Mouse (Mus musculus): ENCODE results near the gene Cfap44.

The Cfap44 gene

DNA sequence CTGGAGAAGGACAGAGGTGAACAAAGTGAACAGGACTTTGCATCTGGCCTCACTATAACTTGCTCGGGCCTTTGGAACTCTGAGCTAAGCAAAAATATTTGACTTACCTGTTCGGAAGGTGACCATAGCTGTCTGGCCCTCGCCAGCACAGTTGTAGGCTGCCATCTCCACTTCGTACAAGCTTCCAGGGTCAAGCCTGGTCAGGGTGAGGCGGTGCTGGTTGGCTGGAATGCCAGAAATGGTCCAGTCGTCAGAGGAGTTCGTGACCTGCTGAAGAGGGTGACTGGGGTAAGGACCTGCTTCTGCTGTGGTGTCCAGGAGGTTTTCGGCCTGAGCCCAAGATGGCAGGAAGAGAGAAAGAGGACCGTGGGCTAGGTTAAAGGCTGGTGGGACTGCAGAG is 98.1 kb downstream of the Cfap44 start:
- peaks cover under 1% of the 10 kb centered on the region for H3K4me1 ChIP-seq (replicated peaks; ENCODE audit: low read depth, low read length)
- H3K9me3 ChIP-seq (ENCODE audit: low read length) = no peaks in the 10 kb centered on the region
- H3K4me3 ChIP-seq (replicated peaks; ENCODE audit: low read length) = no peak overlapping the region
- no peaks in the 10 kb centered on the region for H3K36me3 ChIP-seq (ENCODE audit: insufficient read depth, low read length)
- TF ChIP-seq POU5F1 (IDR thresholded peaks at IDR 0.05; ENCODE audit: borderline replicate concordance, low read length) (no peak), CTCF (conservative IDR thresholded peaks at IDR 0.05; ENCODE audit: low read length) (no peak), NANOG (IDR thresholded peaks at IDR 0.05; ENCODE audit: borderline replicate concordance, low read length) (no peak)
- 0 out of 2 replicates have a peak, but pooled peaks cover 4% of the 10 kb centered on the region for H3K27me3 ChIP-seq (ENCODE audit: insufficient read depth, low read length)

DNA sequence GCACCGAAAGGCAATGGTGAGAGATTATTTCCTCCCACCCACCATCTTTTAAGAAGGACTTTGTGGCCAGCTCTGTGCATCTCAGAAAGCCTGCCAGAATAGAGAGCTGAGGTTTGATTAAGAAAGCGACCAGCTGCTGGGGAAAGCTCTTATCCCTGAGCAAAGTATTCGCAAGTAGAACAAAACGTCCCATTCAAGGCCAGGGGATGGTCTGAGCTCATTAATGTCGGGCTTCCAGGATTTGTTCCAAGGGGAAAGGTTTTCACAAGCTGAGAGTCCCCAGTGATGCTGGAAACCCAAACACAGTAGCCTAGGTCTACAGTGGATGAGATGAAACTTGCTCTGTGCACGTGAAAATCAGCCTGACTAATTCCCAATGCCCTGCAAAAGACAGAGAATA is 99.3 kb downstream of the Cfap44 start:
- H3K9me3 ChIP-seq (ENCODE audit: low read length) = no peaks in the 10 kb centered on the region
- H3K4me3 ChIP-seq (replicated peaks; ENCODE audit: low read length) = no peak overlapping the region
- no peaks in the 10 kb centered on the region for H3K4me1 ChIP-seq (replicated peaks; ENCODE audit: low read depth, low read length)
- TF ChIP-seq CTCF (conservative IDR thresholded peaks at IDR 0.05; ENCODE audit: low read length) (no peak), NANOG (IDR thresholded peaks at IDR 0.05; ENCODE audit: borderline replicate concordance, low read length) (no peak), POU5F1 (IDR thresholded peaks at IDR 0.05; ENCODE audit: borderline replicate concordance, low read length) (no peak)
- 0 out of 2 replicates have a peak, but pooled peaks cover 4% of the 10 kb centered on the region for H3K27me3 ChIP-seq (ENCODE audit: insufficient read depth, low read length)
- H3K36me3 ChIP-seq (ENCODE audit: insufficient read depth, low read length) = no peaks in the 10 kb centered on the region

DNA sequence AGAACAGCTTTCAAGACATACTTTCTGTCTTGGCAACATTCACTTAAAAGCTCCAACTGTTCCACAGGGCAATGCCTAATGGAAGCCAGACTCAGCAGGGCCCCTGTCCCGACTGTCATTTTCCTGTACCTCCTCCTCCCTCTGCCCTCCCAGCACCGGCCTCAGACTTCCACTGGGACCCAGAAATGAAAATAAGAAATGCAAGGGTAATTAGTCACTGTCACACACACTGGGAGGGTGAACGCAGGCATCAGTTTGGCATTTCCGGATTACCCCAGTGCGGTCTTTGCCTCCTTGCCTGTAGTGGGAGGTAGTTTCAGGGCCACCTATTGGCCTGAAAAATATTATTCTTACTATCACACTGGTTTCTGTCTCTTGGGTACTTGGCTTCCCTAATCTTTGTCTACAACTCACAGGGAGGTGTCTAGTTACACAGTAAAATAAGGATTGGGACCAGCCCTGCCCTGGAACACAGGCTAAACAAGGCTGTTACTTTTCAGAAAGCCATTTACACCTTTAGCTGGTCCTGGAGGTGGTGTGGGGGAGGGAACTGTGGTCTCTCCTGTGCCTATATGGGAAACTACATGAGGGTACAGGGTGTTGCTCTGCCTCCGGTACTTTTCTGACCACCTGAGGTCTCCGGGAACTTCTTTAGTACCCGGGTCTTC is 100.0 kb downstream of the Cfap44 start:
- no peak overlapping the region for H3K4me3 ChIP-seq (replicated peaks; ENCODE audit: low read length)
- no peaks in the 10 kb centered on the region for H3K36me3 ChIP-seq (ENCODE audit: insufficient read depth, low read length)
- H3K27me3 ChIP-seq (ENCODE audit: insufficient read depth, low read length) = no peaks in the 10 kb centered on the region
- no peaks in the 10 kb centered on the region for H3K9me3 ChIP-seq (ENCODE audit: low read length)
- no peak for TF ChIP-seq POU5F1 (IDR thresholded peaks at IDR 0.05; ENCODE audit: borderline replicate concordance, low read length)
- TF ChIP-seq NANOG (IDR thresholded peaks at IDR 0.05; ENCODE audit: borderline replicate concordance, low read length) = no peak
- no peak for TF ChIP-seq CTCF (conservative IDR thresholded peaks at IDR 0.05; ENCODE audit: low read length)
- H3K4me1 ChIP-seq (replicated peaks; ENCODE audit: low read depth, low read length) = no peaks in the 10 kb centered on the region

DNA sequence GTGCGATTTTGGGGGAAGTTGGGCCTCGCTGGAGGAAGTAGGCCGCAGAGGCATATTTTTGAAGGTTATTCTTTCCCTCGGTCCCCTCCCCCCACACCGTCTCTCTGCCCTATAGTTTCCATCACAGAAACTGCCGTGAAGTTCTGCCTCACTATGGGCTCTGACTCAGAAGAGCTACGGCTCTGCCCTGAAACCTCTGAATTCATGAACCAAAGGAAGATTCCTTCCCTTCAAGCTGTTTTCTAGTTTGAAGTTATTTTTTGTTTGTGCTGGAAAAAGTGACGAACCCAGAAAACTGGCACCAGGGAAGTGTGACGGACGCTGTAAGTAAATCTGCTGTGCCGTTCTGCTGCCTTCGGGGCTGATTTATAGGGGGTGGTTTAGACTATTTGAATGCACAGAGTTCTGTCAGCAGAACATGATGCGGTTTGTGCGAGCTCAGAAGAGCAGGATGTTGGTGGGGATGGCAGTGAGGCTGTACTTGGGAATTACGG is 102.4 kb downstream of the Cfap44 start:
- TF ChIP-seq POU5F1 (IDR thresholded peaks at IDR 0.05; ENCODE audit: borderline replicate concordance, low read length) = no peak
- no peak for TF ChIP-seq NANOG (IDR thresholded peaks at IDR 0.05; ENCODE audit: borderline replicate concordance, low read length)
- no peak for TF ChIP-seq CTCF (conservative IDR thresholded peaks at IDR 0.05; ENCODE audit: low read length)
- H3K4me1 ChIP-seq (replicated peaks; ENCODE audit: low read depth, low read length) = peaks cover 9% of the 10 kb centered on the region; the same call in 1 of the 2 replicates
- H3K9me3 ChIP-seq (ENCODE audit: low read length) = no peaks in the 10 kb centered on the region
- no peak overlapping the region for H3K4me3 ChIP-seq (replicated peaks; ENCODE audit: low read length)
- H3K36me3 ChIP-seq (ENCODE audit: insufficient read depth, low read length) = no peaks in the 10 kb centered on the region
- H3K27me3 ChIP-seq (ENCODE audit: insufficient read depth, low read length) = no peaks in the 10 kb centered on the region

DNA sequence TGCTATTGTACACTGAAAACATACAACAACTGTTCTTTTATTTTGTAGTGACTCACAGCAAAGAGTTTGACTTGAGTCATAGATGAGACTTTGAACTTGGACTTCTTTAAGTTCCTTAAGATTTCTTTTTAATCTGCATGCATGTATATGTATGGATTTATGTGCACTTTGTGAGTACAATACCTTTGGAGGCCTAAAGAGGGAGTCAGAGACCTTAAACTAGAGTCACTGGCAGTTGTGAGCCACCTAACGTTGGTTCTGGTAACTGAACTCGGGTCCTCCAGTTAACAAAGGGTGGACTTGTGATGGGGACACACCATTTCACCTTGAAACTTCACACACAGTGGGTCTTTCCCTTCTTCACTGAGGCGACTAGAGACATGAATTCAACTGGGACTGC is 103.9 kb downstream of the Cfap44 start:
- H3K9me3 ChIP-seq (ENCODE audit: low read length) = no peaks in the 10 kb centered on the region
- 0 out of 2 replicates have a peak, but pooled peaks cover 6% of the 10 kb centered on the region for H3K27me3 ChIP-seq (ENCODE audit: insufficient read depth, low read length)
- no peak overlapping the region for H3K4me3 ChIP-seq (replicated peaks; ENCODE audit: low read length)
- TF ChIP-seq CTCF (conservative IDR thresholded peaks at IDR 0.05; ENCODE audit: low read length) (peak; percentile 61), NANOG (IDR thresholded peaks at IDR 0.05; ENCODE audit: borderline replicate concordance, low read length) (no peak)
- H3K4me1 ChIP-seq (replicated peaks; ENCODE audit: low read depth, low read length) = peaks cover 14% of the 10 kb centered on the region; the same call in 1 of the 2 replicates
- no peaks in the 10 kb centered on the region; the same call in 1 of the 2 replicates for H3K36me3 ChIP-seq (ENCODE audit: insufficient read depth, low read length)

DNA sequence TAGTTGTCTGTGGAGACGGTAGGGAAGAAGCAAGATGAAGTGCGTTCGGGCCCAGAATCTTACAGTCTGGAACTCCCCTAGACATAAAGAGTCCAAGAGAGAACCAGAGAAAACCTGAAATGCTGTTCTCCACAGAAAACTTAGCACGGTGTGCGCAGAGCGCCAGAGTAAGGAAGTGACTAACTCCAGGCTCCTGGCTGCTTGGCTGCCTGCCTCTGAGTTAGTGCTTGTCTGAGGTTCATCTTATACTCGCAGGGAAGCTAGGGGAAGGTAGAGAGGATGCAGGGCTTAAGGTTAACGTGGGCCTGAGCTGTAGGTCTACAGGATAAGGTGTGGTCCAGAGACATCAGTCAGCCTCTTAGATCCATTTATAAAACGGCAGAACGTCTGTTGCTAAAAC is 107.2 kb downstream of the Cfap44 start:
- Histone ChIP-seq H3K9me3 (ENCODE audit: low read length) (peaks cover 14% of the 10 kb centered on the region), H3K27me3 (ENCODE audit: insufficient read depth, low read length) (0 out of 2 replicates have a peak, but pooled peaks cover 6% of the 10 kb centered on the region), H3K4me1 (replicated peaks; ENCODE audit: low read depth, low read length) (peaks cover 14% of the 10 kb centered on the region; the same call in 1 of the 2 replicates), H3K4me3 (replicated peaks; ENCODE audit: low read length) (peak overlapping the region; percentile 35; the same call in 1 of the 2 replicates), H3K36me3 (ENCODE audit: insufficient read depth, low read length) (no peaks in the 10 kb centered on the region; the same call in 1 of the 2 replicates)
- TF ChIP-seq POU5F1 (IDR thresholded peaks at IDR 0.05; ENCODE audit: borderline replicate concordance, low read length) (no peak), NANOG (IDR thresholded peaks at IDR 0.05; ENCODE audit: borderline replicate concordance, low read length) (no peak), CTCF (conservative IDR thresholded peaks at IDR 0.05; ENCODE audit: low read length) (no peak)

DNA sequence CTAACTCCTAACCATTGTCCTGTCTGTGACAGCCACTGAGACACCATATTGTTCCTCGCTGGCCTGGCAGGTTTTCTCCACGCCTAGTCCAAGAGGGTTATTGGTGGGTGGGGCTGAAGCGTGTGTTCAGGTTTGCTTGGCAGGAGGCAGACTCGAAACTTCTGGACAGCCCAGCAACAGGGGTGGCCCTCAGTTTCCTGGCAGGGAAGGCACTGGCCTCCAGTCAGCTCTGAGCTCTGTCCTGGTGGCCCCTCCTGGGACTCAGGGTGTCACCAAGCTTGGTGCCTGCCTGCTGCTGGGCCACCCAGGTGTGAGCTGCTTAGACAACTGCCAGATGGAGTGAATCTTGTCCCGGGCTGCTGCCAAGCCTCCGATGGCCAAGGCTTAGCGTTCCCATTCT is 107.7 kb downstream of the Cfap44 start:
- Histone ChIP-seq H3K4me3 (replicated peaks; ENCODE audit: low read length) (no peak overlapping the region), H3K36me3 (ENCODE audit: insufficient read depth, low read length) (no peaks in the 10 kb centered on the region; the same call in 1 of the 2 replicates), H3K9me3 (ENCODE audit: low read length) (peaks cover 14% of the 10 kb centered on the region), H3K27me3 (ENCODE audit: insufficient read depth, low read length) (0 out of 2 replicates have a peak, but pooled peaks cover 6% of the 10 kb centered on the region), H3K4me1 (replicated peaks; ENCODE audit: low read depth, low read length) (peaks cover 19% of the 10 kb centered on the region)
- TF ChIP-seq POU5F1 (IDR thresholded peaks at IDR 0.05; ENCODE audit: borderline replicate concordance, low read length) = no peak
- no peak for TF ChIP-seq NANOG (IDR thresholded peaks at IDR 0.05; ENCODE audit: borderline replicate concordance, low read length)
- no peak for TF ChIP-seq CTCF (conservative IDR thresholded peaks at IDR 0.05; ENCODE audit: low read length)

DNA sequence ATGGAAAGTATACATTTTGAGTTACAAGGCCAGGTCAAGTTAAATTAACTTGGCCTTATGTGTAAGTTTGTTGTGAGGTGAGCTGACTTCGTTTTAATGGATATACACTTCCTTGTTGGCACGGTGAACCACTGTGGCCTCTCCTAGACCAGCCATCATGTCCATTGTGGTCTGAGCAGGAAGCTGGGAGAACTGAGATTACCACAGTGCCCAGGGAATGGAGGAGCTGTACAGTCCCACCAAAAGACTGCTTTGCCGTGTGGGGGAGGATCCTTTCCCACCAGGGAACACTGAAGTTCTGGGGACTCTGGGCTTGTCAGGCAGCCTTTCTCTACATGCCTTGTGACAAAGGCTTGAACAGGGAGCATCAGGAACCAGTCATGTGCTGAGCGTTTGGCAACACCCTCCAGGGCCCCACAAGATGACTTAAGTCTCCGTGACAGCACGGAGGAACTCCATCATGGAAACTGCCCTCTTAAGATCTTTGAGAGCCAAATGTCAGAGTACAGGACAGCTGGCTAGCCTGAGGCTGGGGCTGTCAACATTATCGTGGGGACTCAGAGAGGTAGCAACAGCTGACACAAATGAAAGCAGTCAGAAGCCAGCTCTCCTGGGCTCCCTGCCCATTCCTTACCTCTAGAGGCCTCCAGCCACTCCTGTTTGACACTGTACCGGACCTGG is 108.4 kb downstream of the Cfap44 start:
- H3K4me1 ChIP-seq (replicated peaks; ENCODE audit: low read depth, low read length) = peaks cover 23% of the 10 kb centered on the region
- H3K27me3 ChIP-seq (ENCODE audit: insufficient read depth, low read length) = 0 out of 2 replicates have a peak, but pooled peaks cover 6% of the 10 kb centered on the region
- TF ChIP-seq POU5F1 (IDR thresholded peaks at IDR 0.05; ENCODE audit: borderline replicate concordance, low read length) (no peak), NANOG (IDR thresholded peaks at IDR 0.05; ENCODE audit: borderline replicate concordance, low read length) (no peak), CTCF (conservative IDR thresholded peaks at IDR 0.05; ENCODE audit: low read length) (no peak)
- H3K9me3 ChIP-seq (ENCODE audit: low read length) = peaks cover 14% of the 10 kb centered on the region
- H3K4me3 ChIP-seq (replicated peaks; ENCODE audit: low read length) = no peak overlapping the region
- no peaks in the 10 kb centered on the region; the same call in 1 of the 2 replicates for H3K36me3 ChIP-seq (ENCODE audit: insufficient read depth, low read length)
